Mouse (Mus musculus): Measurements from ENCODE around the gene Pip5kl1. TPM values are rescaled to one million over a fixed set of nuclear protein-coding genes. Genes with fewer than 3 reads are reported as not detected.

Pip5kl1 gene
- under 1 TPM; 0.77 to 0.96 TPM for total RNA-seq (2023)

DNA sequence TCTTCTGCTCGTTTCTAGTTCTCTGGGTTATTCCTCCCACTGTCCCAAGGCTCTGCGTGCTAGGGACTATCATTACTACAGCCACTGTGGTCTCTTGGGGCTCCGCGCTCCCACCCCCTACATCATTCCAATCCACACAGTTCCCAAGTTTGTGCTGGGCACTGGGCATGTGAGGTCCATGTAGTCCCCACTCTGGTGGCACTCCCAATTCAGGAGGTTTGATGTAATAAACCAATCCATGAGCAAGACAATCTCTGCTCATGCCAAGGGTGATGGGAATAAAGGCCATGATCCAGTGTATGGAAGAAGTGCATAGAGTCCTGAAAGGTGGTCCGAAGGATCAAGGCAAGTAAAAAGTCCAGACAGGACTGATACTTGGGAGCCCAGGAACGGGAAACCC lies at the start of gene Pip5kl1:
Gene Pip5kl1 (plus strand): TSS at position 301 of the 400 bp plus-strand sequence.

DNA sequence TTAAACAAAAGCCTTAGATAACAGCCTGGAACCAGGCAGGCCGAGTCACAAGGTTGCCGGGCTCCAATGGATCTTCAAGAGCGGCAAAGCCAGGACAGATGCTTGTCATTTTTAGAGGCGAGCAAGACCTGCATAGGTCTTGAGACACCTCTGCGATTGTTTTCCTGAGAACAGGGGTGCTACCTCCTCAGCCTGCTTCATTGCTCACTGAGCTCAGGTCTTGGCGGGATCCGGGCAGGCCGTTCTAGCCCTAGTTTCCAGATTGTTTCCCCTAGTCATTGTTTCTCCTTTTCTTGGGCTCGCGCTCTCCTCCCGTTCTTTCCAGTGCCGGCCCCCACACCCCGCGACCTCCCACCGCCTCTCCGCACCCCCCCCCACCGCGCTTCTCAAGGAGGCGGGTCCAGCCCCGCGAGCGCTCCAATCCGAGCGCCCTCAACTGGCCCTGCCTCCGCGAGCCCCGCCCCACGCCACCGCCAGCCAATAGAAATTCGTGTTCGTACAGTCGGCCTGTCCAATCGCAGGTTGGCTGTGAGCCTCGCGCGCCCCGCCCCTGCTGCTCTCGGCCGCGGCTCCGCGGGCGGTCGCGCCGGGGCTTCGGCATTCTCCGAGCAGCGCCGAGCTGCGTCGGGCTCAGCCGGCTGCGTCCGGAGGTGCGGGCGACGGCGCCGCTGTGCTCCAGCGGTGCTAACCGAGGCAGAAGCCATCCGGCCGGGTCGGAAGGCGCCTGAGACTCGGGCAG lies 39.7 kb upstream of the Pip5kl1 start, which contains the start of gene Fam102a:
Gene Fam102a (plus strand): TSS at position 600 of the 739 bp plus-strand sequence.

DNA sequence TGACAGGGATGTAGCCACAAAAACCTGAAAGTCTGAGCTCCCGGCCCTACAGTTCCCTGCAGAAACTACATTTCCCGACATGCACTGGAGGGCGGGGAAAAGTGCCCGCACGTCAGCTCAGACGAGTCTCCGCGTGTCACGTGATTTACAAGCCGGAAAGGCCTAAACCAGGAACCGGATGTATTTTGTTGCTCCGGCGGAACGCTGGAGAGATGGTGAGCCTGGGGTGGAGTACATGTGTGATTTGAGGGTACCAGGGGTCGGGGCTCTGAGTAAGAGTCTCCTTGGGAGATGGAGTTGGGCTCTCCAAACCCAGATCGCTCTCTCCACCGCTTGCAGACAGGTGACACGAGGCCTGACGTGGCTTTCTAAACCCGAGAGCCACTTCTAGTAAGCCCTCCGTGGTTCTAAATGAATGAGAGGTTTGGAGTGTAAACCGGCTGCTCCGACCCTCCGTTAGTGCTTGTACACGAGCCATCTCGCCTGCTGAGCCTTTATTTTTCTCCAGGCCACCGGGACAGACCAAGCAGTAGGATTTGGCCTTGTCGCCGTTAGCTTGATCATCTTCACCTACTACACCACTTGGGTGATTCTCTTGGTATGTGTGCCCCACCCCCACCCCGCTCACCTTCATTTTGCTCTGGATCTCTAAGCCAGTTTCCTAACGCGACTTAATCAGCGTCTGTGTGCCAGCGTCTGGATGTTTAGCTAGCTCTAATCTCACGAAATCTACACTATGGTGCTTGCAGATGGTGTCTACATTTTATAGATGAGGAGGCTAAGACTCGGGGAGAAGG lies 3.7 kb upstream of the Pip5kl1 start, which contains the start of gene Dpm2:
Gene Dpm2 (plus strand): TSS at position 161 of the 797 bp plus-strand sequence.

DNA sequence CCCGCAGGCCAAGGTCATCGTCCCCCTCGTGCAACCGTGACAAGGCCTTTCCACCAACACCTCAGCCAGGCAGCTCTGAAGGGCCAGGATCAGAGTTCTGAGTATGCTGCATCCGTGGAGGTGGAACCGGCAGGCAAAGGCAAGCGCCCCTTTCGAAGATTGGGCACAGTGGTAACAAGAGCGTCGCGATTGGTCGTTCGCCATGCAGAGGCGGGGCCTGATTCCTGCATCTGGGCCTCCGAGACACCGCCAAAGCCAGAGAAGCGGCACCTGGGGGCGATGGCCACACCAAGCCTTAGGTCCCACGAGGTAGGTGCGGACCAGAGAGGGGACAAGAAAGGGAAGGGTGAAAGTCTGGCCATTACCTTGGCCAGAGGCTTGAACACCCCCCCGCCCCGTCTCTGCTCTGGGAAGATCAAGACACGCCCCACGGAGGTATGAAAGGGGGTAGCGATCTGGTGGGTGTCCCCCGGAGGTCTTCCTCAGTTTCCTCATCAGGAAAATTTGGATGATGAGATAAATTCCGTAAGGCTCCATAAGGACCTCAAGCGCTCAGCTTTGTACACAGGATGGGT lies 1.1 kb downstream of the Pip5kl1 start, which contains the start of gene 9430097D07Rik:
Gene 9430097D07Rik (minus strand): TSS at position 99 of the 575 bp plus-strand sequence.

DNA sequence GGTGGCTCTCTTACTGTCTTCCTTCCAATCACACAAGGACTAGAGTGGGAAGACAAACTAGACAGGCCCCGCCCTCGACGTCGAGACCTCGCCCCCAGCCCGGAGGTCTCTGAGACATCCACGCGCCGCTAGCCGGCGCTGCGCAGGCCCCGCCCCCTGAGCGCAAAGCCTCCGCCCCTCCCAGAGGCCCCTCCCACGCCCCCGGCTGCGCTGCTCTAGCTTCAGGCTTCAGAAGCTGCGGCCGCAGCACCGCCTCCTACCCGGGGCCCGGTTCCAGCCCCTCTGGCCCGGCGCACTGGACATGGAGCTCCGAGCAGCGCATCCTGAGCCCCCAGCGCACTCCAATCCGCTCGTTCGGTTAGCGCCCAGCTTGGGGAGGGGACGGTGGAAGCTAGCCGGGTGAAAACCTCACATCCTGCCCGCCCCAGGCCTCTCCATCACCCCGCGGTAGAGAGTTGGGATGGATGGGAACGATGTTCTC lies 12.3 kb downstream of the Pip5kl1 start, which contains the start of gene St6galnac4:
Gene St6galnac4 (plus strand): TSS at position 225 of the 481 bp plus-strand sequence.

DNA sequence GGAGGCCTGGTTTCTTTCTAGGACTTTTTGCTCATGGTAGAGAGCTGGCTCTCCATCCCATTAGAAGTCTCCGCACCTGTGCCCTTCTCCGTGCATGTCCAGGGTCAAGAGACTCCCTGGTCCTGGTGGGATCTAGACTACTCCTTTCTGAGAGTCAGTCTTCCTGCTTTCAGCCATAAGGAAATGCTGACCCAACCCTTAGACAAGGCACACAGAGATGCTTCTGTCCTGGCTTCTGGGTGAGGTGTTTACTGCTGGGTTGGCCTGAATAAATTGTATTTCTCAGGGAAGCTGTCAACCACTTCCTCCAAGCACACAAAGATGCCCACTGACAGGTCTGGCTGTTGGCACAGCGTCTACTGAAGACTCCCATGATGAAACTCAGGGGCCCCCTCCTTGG lies 24.8 kb downstream of the Pip5kl1 start, which contains the start of gene St6galnac6:
Gene St6galnac6 (plus strand): TSS at position 301 of the 400 bp plus-strand sequence.

DNA sequence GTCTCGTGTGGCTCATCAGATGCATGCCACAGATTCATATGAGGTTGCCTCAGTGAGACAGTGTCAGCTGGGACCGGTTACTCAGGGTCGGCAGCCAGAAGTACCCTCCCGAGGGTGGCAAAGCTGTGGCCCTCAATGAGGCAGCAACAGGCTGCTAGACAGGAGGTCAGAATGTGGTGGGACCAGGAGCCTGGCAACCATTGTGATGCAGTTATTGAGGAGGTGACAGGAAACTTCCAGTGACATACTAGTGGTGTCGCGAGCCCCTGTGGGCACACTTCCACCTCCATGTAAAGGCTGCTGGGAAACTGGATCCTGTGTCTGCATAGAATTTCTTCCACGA lies 46.9 kb downstream of the Pip5kl1 start, which contains the start of gene Ak1:
Gene Ak1 (plus strand): TSS at position 242 of the 343 bp plus-strand sequence.

Other genes with a start within 250 kb of the Pip5kl1 start
- gene Ciz1, start 222.5 kb upstream of the Pip5kl1 start, total RNA-seq (2023): 10 to 100 TPM; 75.1 to 90.9 TPM
- gene Dnm1, start 221.5 kb upstream of the Pip5kl1 start, total RNA-seq (2023): under 1 TPM; 0.13 to 0.33 TPM
- 10 to 100 TPM; 41.6 to 44.2 TPM for gene 1110008P14Rik, start 192.9 kb upstream of the Pip5kl1 start, total RNA-seq (2023)
- 1,000 to 10,000 TPM; 9,162 to 9,449 TPM for gene Lcn2, start 186.5 kb upstream of the Pip5kl1 start, total RNA-seq (2023)
- 10 to 100 TPM; 12.1 to 14.7 TPM for gene Ptges2, start 178.9 kb upstream of the Pip5kl1 start, total RNA-seq (2023)
- 1 to 10 TPM; 3.9 to 5.4 TPM for gene Naif1, start 124.3 kb upstream of the Pip5kl1 start, total RNA-seq (2023)
- 10 to 100 TPM in 1 of 2 experiments, 1 to 10 TPM in 1; 9.8 to 13.1 TPM for gene Slc25a25, start 123.4 kb upstream of the Pip5kl1 start, total RNA-seq (2023)
- 10 to 100 TPM; 13.9 to 14.1 TPM for gene Fam102a, start 39.5 kb upstream of the Pip5kl1 start, total RNA-seq (2023)
- 10 to 100 TPM; 49.9 to 51.1 TPM for gene Dpm2, start 3.9 kb upstream of the Pip5kl1 start, total RNA-seq (2023)
- not detected for gene 9430097D07Rik, start 887 bp downstream of the Pip5kl1 start, total RNA-seq (2023)
- gene St6galnac4, start 12.3 kb downstream of the Pip5kl1 start, total RNA-seq (2023): 10 to 100 TPM; 13.1 to 14.0 TPM
- 10 to 100 TPM; 14.3 to 19.2 TPM for gene St6galnac6, start 24.9 kb downstream of the Pip5kl1 start, total RNA-seq (2023)
- gene Ak1, start 47.0 kb downstream of the Pip5kl1 start, total RNA-seq (2023): under 1 TPM; 0.59 to 0.71 TPM
- gene Eng, start 71.8 kb downstream of the Pip5kl1 start, total RNA-seq (2023): 10 to 100 TPM; 11.2 to 14.1 TPM
- 10 to 100 TPM in 1 of 2 experiments, 1 to 10 TPM in 1; 8.6 to 14.7 TPM for gene Fpgs, start 129.3 kb downstream of the Pip5kl1 start, total RNA-seq (2023)
- 100 to 1,000 TPM; 122 to 147 TPM for gene Cdk9, start 138.3 kb downstream of the Pip5kl1 start, total RNA-seq (2023)
- 100 to 1,000 TPM; 210 to 224 TPM for gene Sh2d3c, start 146.3 kb downstream of the Pip5kl1 start, total RNA-seq (2023)
- gene 6330409D20Rik, start 166.2 kb downstream of the Pip5kl1 start, total RNA-seq (2023): not detected
- gene Tor2a, start 182.4 kb downstream of the Pip5kl1 start, total RNA-seq (2023): 10 to 100 TPM; 17.1 to 21.4 TPM
- not detected for gene Ttc16, start 200.8 kb downstream of the Pip5kl1 start, total RNA-seq (2023)
- gene Ptrh1, start 201.0 kb downstream of the Pip5kl1 start, total RNA-seq (2023): 1 to 10 TPM; 1.7 TPM
- not detected for gene Cfap157, start 209.6 kb downstream of the Pip5kl1 start, total RNA-seq (2023)

Data from neutrophil, adult 83 days (primary cell).